Mouse (Mus musculus): ENCODE measurements around the gene Nckap5.

DNA sequence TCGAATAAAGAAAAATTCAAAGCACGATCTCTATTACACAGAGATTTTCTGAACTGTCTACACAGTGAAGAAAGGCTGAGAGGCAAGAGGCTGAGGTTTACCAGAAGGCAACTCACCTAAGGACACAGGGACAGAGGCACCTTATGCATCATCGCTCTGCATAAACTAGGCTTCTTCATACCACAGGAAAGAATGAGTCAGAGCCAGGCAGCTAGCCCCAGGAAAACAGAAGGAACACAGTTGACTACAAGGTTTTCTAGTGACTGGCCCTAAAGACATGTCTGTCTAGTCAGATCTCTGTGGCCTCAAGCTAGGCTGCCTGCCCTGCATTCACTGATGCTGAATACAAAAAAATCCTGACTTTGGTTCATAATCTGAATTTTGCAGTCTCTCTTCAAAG lies 160.1 kb downstream of the Nckap5 start:
- TF ChIP-seq POLR2A (IDR thresholded peaks at IDR 0.05; ENCODE audit: control insufficient read depth in 1 of 2, insufficient read depth in 1 of 2, low read depth in 1 of 2, low read length in 2 of 2, poor library complexity in 1 of 2) = no peak
- no peak for TF ChIP-seq CTCF (IDR thresholded peaks at IDR 0.05 in 2 of 3, conservative IDR thresholded peaks at IDR 0.05 in 1 of 3; ENCODE audit: control insufficient read depth in 1 of 3, insufficient read depth in 1 of 3, low read depth in 2 of 3, low read length in 3 of 3, poor library complexity in 1 of 3, severe bottlenecking in 1 of 3)
- no peak for TF ChIP-seq USF1 (IDR thresholded peaks at IDR 0.05; ENCODE audit: low read depth, low read length)
- no peak for TF ChIP-seq ZMIZ1 (IDR thresholded peaks at IDR 0.05; ENCODE audit: low read depth, low read length)
- TF ChIP-seq HCFC1 (IDR thresholded peaks at IDR 0.05; ENCODE audit: low read depth, low read length) = no peak
- TF ChIP-seq USF2 (IDR thresholded peaks at IDR 0.05; ENCODE audit: borderline replicate concordance in 1 of 2, insufficient read depth in 1 of 2, low read depth in 1 of 2, low read length in 2 of 2) = no peak
- TF ChIP-seq MEF2A (IDR thresholded peaks at IDR 0.05; ENCODE audit: extremely low read depth, insufficient replicate concordance, low read depth, low read length, poor library complexity, severe bottlenecking) = no peak
- TF ChIP-seq TAL1 (IDR thresholded peaks at IDR 0.05; ENCODE audit: low read length) = no peak
- no peak for TF ChIP-seq NRF1 (IDR thresholded peaks at IDR 0.05; ENCODE audit: insufficient read depth, low read depth, low read length, poor library complexity, severe bottlenecking)
- TF ChIP-seq ZNF384 (IDR thresholded peaks at IDR 0.05; ENCODE audit: low read depth, low read length) = no peak

Measured in MEL (cell line).